Mouse (Mus musculus) left cerebral cortex, postnatal 25 days (tissue): ENCODE measurements at regions not wholly inside any gene's neighbourhood (a gene's known extent, or its start where the extent isn't known, plus 50 kb on each side); places are given as distances from the start of the nearest gene placed in this dataset.
"Not testable (repeated sequence)": the region's sequence is repeated elsewhere in the genome, so short reads cannot be mapped to it uniquely, and the experiment has no call there.

Experiments used
- DNase-seq, 2 experiments: peaks; one replicate each; pipeline ENCODE4 v3.0.0; 2022; ENCODE audit warnings: low spot score in 2 of 2, mixed read lengths in 1 of 2
- intact Hi-C: fragments of 180-260 bp; cut with DNase I; formaldehyde crosslinking; loops from one replicate; pipeline ENCODE4 v1.15.1; 2025

- DNase-seq = no peak
- intact Hi-C loops = no loop called here
Observed at GRCm38 (mm10) chr12:77823381-77824030, 370.5 kb upstream of the Gm6657 start.

- intact Hi-C loops = no loop called here
- no peak for DNase-seq
Observed at GRCm38 (mm10) chr12:77833411-77834169, 360.5 kb upstream of the Gm6657 start.

DNA sequence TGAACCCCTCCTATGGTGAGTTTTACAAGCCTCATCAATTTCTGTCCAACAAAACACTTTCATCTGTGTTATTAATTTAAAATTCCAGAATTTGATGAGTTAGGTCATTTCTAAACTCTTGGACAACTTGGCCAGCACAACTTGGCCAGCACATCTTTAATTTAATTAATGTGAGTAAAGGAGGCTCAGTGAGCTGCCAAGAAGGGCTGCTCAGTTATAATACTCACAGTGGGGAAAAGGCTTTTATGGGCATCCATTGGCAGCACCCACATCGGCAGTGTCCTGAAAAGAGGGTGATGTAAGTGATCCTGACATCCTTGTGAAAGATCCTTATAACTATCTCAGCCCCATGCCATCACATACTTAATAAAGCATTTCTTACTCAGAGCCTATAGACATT lies 359.2 kb upstream of the Gm6657 start:
- no peak for DNase-seq

GRCm38 (mm10) chr12:77836231-77836630 lies 357.8 kb upstream of the Gm6657 start:
- no peak for DNase-seq

More for the DNA sequence above, 359.2 kb upstream of the Gm6657 start:
- intact Hi-C loops = no loop called here

GRCm38 (mm10) chr12:77841844-77842415 lies 352.1 kb upstream of the Gm6657 start:
- intact Hi-C loops = no loop called here
- DNase-seq = no peak

More at GRCm38 (mm10) chr12:77836231-77836630, 357.8 kb upstream of the Gm6657 start:
- intact Hi-C loops = no loop called here

DNA sequence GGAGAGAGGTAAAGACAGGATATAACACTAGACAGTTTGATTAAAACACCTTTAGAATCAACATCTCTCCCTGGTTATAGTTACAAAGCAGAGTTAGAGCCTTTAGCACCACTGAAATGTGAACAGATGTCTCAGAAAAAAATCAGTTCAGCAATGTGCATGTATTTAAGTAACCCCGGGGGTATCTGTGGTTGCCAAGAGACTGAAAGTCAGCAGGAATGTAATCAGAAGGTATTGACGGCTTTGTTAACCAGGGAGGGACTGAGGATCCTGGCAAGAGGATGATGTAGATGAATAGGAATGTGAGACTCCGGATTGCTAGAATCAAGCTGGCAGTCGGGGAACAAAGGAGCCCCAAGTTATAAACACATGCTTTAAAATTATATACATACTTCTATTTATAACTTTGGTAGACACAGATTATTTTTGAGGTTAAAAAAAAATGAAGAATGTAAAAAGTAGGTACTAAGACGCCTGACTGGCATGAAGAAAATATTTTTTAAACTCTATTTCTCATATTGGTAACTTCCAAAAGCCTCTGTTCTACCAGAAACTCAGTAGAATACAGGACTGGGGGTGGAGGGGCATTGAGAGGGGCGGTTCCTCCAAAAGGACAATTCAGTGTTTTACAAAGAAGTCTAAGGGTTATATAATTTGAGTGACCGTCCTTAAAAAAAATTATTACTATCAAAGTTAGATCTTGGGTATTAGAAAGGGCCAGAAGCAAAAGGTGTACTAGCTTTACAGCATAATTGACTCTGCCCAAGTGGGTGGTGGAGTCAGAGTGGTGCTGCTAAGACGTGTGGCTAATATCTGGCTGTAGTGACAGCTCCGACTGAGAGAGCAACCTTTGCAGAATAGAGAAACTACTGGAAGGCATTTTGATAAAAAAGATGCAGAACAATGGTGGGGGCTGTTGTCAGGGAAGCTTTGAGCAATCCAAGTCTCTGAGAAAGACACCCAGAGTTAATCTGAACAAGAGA lies 341.2 kb upstream of the Gm6657 start:
- intact Hi-C loops = no loop called here
- DNase-seq = no peak

- intact Hi-C loops = no loop called here
- DNase-seq = no peak
Observed at GRCm38 (mm10) chr12:77854281-77855075, 339.6 kb upstream of the Gm6657 start.

DNA sequence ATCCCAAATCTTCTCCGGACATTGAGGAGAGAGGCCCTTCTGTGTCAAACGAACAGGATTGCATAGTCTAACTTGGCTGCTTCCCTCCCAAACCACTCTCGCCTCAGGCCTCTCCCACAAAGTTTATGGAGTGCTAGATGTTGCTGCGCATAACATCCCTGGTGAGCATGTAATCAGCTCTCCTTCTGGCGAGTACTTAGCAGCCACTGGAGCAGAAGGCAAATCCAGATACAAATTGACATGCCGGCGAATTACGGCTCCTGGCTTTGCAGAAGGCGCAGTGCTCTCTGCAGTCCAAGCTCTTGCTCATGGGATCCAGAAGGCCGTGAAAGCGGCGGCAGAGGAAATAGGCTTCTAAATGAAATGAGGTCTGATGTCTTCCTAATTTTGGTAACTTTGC lies 338.2 kb upstream of the Gm6657 start:
- intact Hi-C loops = no loop called here

DNA sequence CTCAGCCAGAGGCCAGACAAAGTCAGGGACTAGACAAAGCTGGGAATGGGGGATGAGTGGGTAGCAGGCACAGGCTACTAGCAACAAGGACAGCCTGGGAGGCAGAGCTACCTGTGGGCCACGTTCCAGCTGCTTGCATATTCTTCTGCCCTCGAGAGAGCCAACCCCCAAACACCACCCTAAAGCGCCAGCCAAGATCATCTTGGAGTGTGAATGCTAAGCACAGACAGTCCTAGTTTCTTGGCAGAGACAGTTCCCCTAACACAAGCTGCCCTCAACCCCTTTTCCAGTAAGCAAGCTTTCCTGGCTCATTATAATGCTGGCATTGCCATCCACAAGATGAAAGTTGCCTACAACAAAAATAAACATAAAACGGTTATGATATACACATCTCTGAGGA lies 336.8 kb upstream of the Gm6657 start:
- peak in 1 of 2 experiments; percentile 19 for DNase-seq
- intact Hi-C loops = no loop called here

More for the DNA sequence above, 338.2 kb upstream of the Gm6657 start:
- DNase-seq = no peak

- intact Hi-C loops = loop anchor here (1.0 kb wide), 1 partner anchor 140 kb away; no protein-coding TSS in a partner anchor
Observed at GRCm38 (mm10) chr12:77860769-77861557, 333.1 kb upstream of the Gm6657 start.

DNA sequence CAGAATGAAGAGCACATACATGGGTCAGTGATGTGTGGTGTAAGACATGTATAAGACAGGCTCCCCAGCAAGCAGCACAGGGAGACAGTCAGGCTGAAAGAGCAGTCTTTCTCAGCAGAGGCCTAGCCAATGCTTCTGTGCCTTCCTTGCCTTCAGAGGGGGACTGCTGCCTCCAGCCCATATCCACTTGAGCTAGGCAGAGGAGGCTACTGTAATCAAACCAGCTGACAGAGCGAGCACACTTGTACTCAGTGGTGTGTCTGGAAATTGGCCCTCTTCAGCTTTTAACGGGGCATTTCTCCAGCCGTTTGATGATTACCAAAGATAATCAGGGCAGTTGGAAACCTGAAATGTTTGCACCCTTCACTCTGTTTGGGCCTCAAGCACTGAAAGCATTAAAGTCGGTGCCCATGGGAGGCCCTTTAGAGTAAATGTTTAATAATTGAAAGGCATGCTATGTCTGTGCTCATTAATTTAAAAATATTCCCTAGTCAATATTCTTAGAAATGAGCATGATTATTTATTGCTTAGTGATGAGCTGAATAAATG lies 326.0 kb upstream of the Gm6657 start:
- intact Hi-C loops = no loop called here
- DNase-seq = no peak

More at GRCm38 (mm10) chr12:77860769-77861557, 333.1 kb upstream of the Gm6657 start:
- DNase-seq = no peak

- peak in 1 of 2 experiments; percentile 63 for DNase-seq
- intact Hi-C loops = no loop called here
Observed at GRCm38 (mm10) chr12:77869296-77869695, 324.7 kb upstream of the Gm6657 start.

- intact Hi-C loops = no loop called here
- DNase-seq = no peak
Observed at GRCm38 (mm10) chr12:77887335-77887734, 306.7 kb upstream of the Gm6657 start.

GRCm38 (mm10) chr12:77891452-77891851 lies 302.6 kb upstream of the Gm6657 start:
- DNase-seq = no peak
- intact Hi-C loops = no loop called here

DNA sequence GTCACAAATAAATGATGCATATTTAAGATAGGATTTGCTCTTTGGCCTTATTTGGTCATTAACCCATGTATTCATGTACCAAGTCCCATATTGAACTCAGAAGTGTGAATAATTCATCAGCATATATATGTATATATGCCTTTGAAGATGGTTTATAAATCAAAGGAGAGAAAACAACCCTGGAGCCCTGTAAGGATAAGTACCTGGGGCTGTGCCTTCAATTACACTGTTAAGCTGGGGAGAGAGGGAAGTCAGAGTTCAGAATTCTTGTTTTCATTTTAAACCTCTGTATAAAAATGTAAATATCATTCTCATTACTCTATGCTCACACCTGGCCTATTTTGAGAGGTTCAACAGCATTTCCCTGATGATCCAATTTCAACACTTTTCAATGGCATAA lies 299.8 kb upstream of the Gm6657 start:
- intact Hi-C loops = no loop called here
- no peak for DNase-seq

- intact Hi-C loops = no loop called here
- DNase-seq = no peak
Observed at GRCm38 (mm10) chr12:77895508-77895907, 298.5 kb upstream of the Gm6657 start.

GRCm38 (mm10) chr12:77898974-77899373 lies 295.1 kb upstream of the Gm6657 start:
- DNase-seq, intact Hi-C loops: not testable (repeated sequence)

DNA sequence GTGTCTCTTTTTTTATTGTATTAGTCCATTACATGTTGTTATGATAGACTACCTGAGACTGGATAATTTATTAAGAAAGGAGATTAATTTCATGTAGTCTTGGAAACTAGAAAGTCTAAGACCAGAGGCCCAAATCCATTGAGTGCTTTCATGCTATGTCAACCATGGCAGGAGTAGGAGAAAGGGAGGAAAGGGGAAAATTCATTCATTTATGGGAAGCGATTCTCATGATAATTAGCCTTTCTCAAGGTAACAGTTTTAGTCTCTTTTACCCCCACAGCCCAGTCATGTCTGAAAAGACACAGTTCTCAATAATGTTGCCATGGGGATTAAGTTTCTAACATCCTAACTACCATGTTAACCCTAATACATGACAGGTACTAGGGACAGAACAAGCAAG lies 292.8 kb upstream of the Gm6657 start:
- no peak for DNase-seq
- intact Hi-C loops = no loop called here
